Mouse (Mus musculus) heart, embryonic 11.5 days (tissue): Measurements from ENCODE around the gene Hck. TPM values are rescaled to one million over a fixed set of nuclear protein-coding genes. Genes with fewer than 3 reads are reported as not detected.

Experiments
- ATAC-seq: fragments of 200-750 bp; cut with Nextera tagmentation; replicated peaks from 2 replicates; pipeline ENCODE4 v1.8.0; 2017; ENCODE audit warnings: moderate library complexity; ENCODE audit not compliant: insufficient number of reproducible peaks, low FRiP score, low TSS enrichment
- H3K27ac ChIP-seq: fragments of 300-500 bp; sonication (generic); 2 replicates; pipeline ENCODE4 v1.5.1; 2014; ENCODE audit warnings: mild to moderate bottlenecking, low read depth, low read length
- H3K27me3 ChIP-seq: fragments of 300-500 bp; sonication (generic); 2 replicates; pipeline ENCODE4 v1.6.1; 2014; ENCODE audit warnings: mild to moderate bottlenecking, low read length, mixed read lengths; ENCODE audit not compliant: control insufficient read depth, insufficient read depth
- H3K36me3 ChIP-seq: fragments of 300-500 bp; sonication (generic); 2 replicates; pipeline ENCODE4 v1.6.1; 2014; ENCODE audit warnings: mild to moderate bottlenecking, low read length, moderate library complexity, mixed read lengths; ENCODE audit not compliant: control insufficient read depth, insufficient read depth
- H3K4me1 ChIP-seq: fragments of 300-500 bp; sonication (generic); 2 replicates; pipeline ENCODE4 v1.6.1; 2014; ENCODE audit warnings: low read length; ENCODE audit not compliant: control insufficient read depth, insufficient read depth
- H3K4me2 ChIP-seq: fragments of 300-500 bp; sonication (generic); 2 replicates; pipeline ENCODE4 v1.6.1; 2014; ENCODE audit warnings: mild to moderate bottlenecking, moderate library complexity
- H3K4me3 ChIP-seq: fragments of 300-500 bp; sonication (generic); 2 replicates; pipeline ENCODE4 v1.5.1; 2014; ENCODE audit warnings: low read depth, low read length
- H3K9ac ChIP-seq: fragments of 300-500 bp; sonication (generic); 2 replicates; pipeline ENCODE4 v1.6.1; 2014; ENCODE audit warnings: mild to moderate bottlenecking, low read depth, low read length, moderate library complexity
- H3K9me3 ChIP-seq: fragments of 300-500 bp; sonication (generic); replicated peaks from 2 replicates; pipeline ENCODE4 v1.6.1; 2016; ENCODE audit warnings: low read length; ENCODE audit not compliant: control insufficient read depth
- WGBS: fragments of 180-500 bp; shearing (Covaris S2); extraction: QIAGEN DNeasy Blood & Tissue Kit; methylation state at CpG from one replicate; pipeline ENCODE4 v1.1.7; 2014; ENCODE audit not compliant: insufficient replicate concordance; 5-methylcytosine and 5-hydroxymethylcytosine counted together
- polyA plus RNA-seq: library from polyadenylated mRNA; unstranded; fragments of >200 nt; fragmentation: Nextera tagmentation; extraction: Ambion mirVana; gene quantifications from 2 replicates; pipeline ENCODE4 v1.2.1, GENCODE M21; 2014

Hck gene
- polyA plus RNA-seq, 1 experiment from 2014 or later = 1.6 TPM

DNA sequence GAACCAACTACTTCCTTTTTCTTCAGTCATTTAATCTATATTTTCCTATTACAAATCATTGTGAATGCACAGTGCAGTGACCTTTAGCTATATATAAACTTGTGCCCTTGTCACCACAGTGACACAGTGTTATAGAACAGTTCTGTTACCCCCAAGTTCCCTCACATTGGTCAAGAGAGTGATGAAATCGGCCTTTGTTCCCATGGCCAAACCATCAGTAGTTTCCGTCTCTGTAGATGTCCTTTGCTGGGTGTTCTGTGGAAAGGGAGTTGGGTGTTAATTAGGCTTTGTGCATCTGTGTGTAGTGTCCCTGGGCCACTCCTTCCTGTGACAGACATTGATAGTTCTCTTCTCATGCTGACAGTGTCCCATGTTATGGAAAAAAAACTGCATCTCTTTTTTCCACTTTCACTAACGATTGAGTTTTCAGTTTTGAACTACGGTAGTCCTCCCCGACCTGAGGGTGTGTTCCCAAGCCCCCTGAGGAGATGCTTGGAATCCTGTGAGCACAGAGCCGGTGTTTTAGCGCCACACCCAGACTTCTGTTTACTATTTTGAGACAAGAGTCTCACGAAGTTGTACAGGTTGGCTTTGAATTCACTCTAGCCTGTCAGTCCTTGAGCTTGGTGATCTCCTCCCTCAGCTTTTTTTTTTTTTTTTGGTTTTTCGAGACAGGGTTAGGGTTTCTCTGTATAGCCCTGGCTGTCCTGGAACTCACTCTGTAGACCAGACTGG, 62.4 kb downstream of the Hck start:
- Histone ChIP-seq H3K9ac (no peak overlapping the region), H3K36me3 (no peaks in the 10 kb centered on the region), H3K27ac (no peak overlapping the region), H3K9me3 (no peaks in the 10 kb centered on the region), H3K4me3 (no peak overlapping the region), H3K27me3 (no peaks in the 10 kb centered on the region), H3K4me2 (no peak overlapping the region), H3K4me1 (peaks cover 13% of the 10 kb centered on the region)
- 75% methylated on average over 9 of the region's 9 CpGs for WGBS
- ATAC-seq = no peak

GRCm38 (mm10) chr2:153171966-153172365, 63.7 kb downstream of the Hck start:
- Histone ChIP-seq H3K9me3 (no peaks in the 10 kb centered on the region), H3K4me2 (no peak overlapping the region), H3K36me3 (no peaks in the 10 kb centered on the region), H3K27me3 (no peaks in the 10 kb centered on the region), H3K9ac (no peak overlapping the region), H3K4me3 (no peak overlapping the region), H3K27ac (no peak overlapping the region), H3K4me1 (peaks cover 16% of the 10 kb centered on the region)
- no peak for ATAC-seq
- WGBS = 91% methylated on average over 5 of the region's 5 CpGs

GRCm38 (mm10) chr2:153175995-153176570, 67.8 kb downstream of the Hck start:
- H3K9me3 ChIP-seq = no peaks in the 10 kb centered on the region
- no peak overlapping the region for H3K4me3 ChIP-seq
- H3K4me1 ChIP-seq = peaks cover 5% of the 10 kb centered on the region
- 61% methylated on average over 8 of the region's 8 CpGs for WGBS
- ATAC-seq = no peak
- no peaks in the 10 kb centered on the region for H3K27me3 ChIP-seq
- H3K27ac ChIP-seq = no peak overlapping the region
- H3K36me3 ChIP-seq = no peaks in the 10 kb centered on the region
- H3K9ac ChIP-seq = no peak overlapping the region
- no peak overlapping the region for H3K4me2 ChIP-seq

DNA sequence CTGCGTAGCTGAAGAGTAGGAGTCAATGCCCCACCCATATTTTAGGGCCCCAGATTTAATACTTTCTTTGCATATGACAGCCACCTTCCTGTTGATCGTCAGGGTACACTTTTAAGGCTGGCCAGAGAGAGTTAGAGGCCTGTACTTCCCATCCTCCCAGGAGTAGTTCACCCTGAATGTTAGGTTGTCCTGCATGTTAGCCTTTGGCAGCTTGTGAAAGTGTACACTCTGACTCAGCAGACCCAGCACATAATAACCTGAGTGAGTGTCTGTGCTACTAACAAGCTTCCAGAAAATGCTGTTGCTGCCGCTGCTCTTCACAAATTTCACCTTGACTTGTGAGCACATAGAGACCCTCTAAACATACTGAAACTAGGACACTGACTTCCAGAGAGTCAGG, 68.9 kb downstream of the Hck start:
- H3K9ac ChIP-seq = no peak overlapping the region
- no peaks in the 10 kb centered on the region for H3K9me3 ChIP-seq
- no peak overlapping the region for H3K4me2 ChIP-seq
- peaks cover 5% of the 10 kb centered on the region for H3K4me1 ChIP-seq
- no peak overlapping the region for H3K27ac ChIP-seq
- H3K27me3 ChIP-seq = no peaks in the 10 kb centered on the region
- H3K36me3 ChIP-seq = peaks cover under 1% of the 10 kb centered on the region; the same call in 1 of the 2 replicates
- no peak overlapping the region for H3K4me3 ChIP-seq
- ATAC-seq = no peak
- 90% methylated on average over 3 of the region's 3 CpGs for WGBS

DNA sequence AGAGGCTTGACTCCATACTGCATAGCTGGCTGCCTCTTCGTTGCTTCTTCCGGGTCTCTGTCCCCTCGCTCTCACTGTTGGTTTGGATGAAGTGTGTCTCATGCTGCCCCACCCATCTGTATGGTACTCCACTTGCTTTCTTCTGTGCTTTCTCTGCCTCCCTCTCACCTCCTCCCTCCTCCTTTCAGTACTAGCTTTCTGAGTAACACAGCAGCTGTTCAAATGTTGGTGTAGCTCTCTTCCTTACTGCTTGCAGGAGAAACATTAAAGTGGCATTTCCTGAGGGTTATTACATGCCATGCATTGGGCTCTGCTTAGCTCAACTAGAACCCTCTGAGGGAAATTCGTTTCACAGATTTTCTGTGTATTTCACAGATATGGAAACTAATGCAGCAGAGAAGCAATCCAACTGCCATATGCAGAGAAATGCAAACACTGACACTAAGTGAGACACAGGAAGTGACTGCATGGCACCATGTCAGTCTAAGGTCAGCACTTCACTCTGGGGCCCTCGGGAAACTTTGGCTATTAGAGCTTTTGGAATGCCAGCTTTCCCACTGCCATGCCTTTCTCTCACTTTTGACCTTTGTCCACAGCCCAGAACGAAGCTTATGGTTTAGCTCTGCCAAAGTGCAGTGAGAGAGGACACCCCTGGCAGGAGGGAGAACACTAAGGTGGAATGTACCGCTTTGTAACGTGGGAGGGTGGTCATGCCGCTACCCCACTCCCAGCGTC, 71.0 kb downstream of the Hck start:
- Histone ChIP-seq H3K4me3 (no peak overlapping the region), H3K4me2 (no peak overlapping the region), H3K9me3 (no peaks in the 10 kb centered on the region), H3K27me3 (no peaks in the 10 kb centered on the region), H3K4me1 (peaks cover 5% of the 10 kb centered on the region), H3K36me3 (peaks cover 11% of the 10 kb centered on the region), H3K27ac (no peak overlapping the region), H3K9ac (no peak overlapping the region)
- no peak for ATAC-seq
- WGBS = 83% methylated on average over 10 of the region's 10 CpGs

- Histone ChIP-seq H3K27ac (no peak overlapping the region), H3K9me3 (no peaks in the 10 kb centered on the region), H3K4me1 (peaks cover 5% of the 10 kb centered on the region), H3K27me3 (no peaks in the 10 kb centered on the region), H3K4me3 (no peak overlapping the region), H3K36me3 (peaks cover 15% of the 10 kb centered on the region), H3K9ac (no peak overlapping the region), H3K4me2 (no peak overlapping the region)
- ATAC-seq = no peak
- WGBS = 88% methylated on average over 3 of the region's 3 CpGs
Observed at GRCm38 (mm10) chr2:153179961-153180360, 71.7 kb downstream of the Hck start.

DNA sequence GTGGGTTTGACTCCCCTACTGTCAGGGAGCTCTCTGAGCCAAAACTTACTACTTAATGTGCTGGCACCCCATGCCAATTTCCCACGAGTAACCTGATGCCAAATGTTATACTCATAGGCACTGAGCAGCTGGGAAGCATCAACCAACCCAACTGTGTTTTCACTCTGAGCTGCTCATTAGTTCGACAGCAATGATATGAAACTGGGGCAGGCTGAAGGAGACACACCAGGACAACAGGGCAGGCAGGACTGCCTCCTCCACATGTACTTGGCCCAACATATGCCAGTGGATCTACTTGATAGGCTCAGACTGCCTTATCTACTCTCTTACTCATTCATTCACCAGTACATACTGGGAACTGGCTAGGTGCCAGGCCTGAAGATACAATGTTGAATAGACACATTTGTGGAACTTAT, 77.9 kb downstream of the Hck start:
- Histone ChIP-seq H3K4me1 (peaks cover 7% of the 10 kb centered on the region; the same call in 1 of the 2 replicates), H3K9ac (no peak overlapping the region), H3K9me3 (no peaks in the 10 kb centered on the region), H3K4me3 (no peak overlapping the region), H3K27me3 (no peaks in the 10 kb centered on the region), H3K36me3 (peaks cover 40% of the 10 kb centered on the region), H3K4me2 (no peak overlapping the region), H3K27ac (no peak overlapping the region)
- 56% methylated on average over 2 of the region's 2 CpGs for WGBS
- ATAC-seq = no peak; the same call in 1 of the 2 replicates

DNA sequence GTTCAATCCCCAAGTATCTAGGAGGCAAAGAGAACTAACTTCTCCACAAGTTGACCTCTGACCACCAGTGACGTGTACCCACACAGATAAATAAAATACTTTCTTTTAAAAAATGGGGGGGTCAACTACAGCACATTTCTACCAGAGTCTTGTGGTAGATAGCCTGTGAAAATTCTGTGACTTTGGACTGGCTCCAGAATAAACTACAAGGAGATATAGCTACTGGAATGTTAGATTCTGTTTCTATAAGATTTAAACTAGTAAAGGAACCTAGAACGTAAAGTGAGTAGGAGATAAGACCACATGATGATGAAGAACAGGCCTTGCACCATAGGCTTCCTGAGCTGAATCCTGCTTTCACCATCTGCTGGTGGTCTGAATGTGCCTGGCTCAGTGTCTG, 79.6 kb downstream of the Hck start:
- WGBS = 60% methylated on average over 2 of the region's 2 CpGs
- ATAC-seq = no peak
- Histone ChIP-seq H3K36me3 (peaks cover 42% of the 10 kb centered on the region), H3K9me3 (no peaks in the 10 kb centered on the region), H3K9ac (no peak overlapping the region), H3K4me1 (peaks cover 7% of the 10 kb centered on the region; the same call in 1 of the 2 replicates), H3K27me3 (no peaks in the 10 kb centered on the region), H3K4me3 (no peak overlapping the region), H3K27ac (no peak overlapping the region), H3K4me2 (no peak overlapping the region)
